Mouse (Mus musculus) ovary, postnatal 14 days (tissue): ENCODE measurements around the gene Bpifc.
"Not testable (repeated sequence)": the region's sequence is repeated elsewhere in the genome, so short reads cannot be mapped to it uniquely, and the experiment has no call there.

Experiments used
- DNase-seq: peaks from one replicate; pipeline ENCODE4 v3.0.0; 2022; ENCODE audit warnings: low spot score

The Bpifc gene

DNA sequence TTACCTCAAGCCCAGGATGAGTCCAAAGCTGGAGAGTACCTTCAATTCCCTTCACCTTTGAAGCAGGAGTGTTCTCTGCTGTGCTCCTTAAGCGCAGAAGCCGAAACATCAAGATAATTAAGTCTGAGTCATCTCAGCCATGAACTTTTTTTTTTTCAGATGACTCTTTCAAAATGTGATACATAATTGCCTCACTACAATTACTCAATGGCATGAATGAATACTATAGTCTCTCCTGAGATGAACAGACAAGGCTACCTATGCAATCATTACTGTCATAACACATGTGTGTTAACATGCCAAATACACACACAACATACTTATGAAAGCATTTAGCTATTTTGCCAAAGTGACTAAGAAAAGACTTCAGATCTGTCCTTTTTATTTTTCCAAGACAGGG is at the start of gene Bpifc:
Gene Bpifc, minus strand, starts transcription at position 115 of the 400 bp plus-strand sequence.
- no peak for DNase-seq

DNA sequence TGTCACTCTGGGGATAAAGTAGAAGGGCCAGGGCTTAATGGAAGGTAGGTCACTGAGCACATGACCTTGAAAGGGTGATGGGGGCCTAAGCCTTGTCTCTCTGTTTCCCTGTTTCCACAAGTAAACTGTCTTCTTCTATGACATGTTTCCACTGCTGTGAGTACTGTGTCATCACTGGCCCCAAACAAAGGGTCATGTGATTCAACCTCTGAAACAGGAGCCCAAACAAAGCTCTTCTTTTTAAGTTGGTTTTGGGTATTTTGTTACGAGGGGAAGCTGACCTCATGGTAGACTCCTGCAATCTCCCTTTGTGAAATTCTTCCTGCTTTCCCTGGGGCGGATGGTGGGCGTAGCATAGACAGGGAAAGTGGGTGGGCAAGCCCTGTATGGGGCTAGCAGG is 48.6 kb upstream of the Bpifc start:
- no peak for DNase-seq

DNA sequence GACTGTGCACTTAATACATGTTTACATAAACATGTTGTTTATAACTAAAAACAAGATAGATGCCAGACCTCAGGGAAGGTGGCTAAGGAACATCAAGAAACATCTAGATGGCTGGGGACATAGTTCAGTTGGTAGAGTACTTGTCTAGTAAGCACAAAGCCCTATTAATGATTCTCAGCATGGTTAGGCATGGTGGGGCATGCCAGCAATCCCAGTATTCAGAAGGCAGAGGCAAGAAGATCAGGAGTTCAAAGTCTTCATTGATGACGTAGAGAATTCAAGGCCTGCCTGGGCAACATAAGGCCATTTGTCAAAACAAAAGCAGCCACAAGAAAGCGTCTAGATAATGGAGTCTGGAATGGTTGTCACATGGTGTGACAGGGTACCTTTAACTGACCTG is 46.0 kb upstream of the Bpifc start:
- DNase-seq = no peak

DNA sequence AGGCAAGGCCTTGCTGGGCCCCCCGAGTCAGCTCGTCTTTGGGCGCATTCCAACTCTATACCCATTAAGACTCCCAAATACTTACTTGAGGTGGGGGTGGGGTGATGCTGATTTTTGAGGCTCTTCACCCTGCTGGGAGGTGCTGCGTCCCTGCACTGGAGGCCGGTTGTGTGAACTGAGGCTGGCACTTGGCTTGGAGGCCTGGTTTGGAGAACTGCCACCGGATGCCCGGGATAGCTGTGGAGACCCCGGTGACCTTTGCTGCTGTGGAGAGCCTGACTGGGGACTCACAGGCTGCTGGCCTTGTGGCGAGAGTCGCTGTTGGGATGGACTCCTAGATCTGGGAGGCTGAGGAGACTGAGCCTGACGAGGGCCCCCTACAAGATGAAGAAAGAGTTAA is 45.6 kb upstream of the Bpifc start:
- DNase-seq = no peak

DNA sequence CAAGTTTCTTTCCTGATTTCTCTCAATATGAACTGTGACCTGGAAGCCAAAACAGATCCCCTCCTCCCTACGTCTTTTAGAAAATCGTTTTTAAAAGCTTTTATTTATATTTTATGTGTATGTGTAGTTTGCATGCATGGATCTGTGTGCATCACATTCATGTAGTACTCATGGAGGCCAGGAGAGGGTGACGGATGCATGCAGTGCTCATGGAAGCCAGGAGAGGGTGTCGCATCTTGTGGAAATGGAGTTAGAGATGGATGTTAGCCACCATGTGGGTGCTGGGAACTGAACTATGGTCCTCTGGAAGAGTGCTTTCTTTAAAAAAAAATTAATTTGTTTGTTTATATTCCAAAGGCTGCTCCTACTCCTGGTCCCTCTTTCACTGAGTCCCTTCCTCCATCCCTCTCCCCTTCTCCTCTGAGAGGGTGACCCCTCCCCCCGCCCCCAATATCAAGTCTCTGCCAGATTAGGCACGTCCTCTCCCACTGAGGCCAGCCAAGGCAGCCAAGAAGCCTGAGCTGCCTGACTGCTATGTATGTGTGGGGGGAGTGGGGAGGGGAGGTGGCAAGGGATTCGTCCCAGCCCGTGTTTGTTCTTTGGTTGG is 44.7 kb upstream of the Bpifc start:
- DNase-seq = no peak

DNA sequence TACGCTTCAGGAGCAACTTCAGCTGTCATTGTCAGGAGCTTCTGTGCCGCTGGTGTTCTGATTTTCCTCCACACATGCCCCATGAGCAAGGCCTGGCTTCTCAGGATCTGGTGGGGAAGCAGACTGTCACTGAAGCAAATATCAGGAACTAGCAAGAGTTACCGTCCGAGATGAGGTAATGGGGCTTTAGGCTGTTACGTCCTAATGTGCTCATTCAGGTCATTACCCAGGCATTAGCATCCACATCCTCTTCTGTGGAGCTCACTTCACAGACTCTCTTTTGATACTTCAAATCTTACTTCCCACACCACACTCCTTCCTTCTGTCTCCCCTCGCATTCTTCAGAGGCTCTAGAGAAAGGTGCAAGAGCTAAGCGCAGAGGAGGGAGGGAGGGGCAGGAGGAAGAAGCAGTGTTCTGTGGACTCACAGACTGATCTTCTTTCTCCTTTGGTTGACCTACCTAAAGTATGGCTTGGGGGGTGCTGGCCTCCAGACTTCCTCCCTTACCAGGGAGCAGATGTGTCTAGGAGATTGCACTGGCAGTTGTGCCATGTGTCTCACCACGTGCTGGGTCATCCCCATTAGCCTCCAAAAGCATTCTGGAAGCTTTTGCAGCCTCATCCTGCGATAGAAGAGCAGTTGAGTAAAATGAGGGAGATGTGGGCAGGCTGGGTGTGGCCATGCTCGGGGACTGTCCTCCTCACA is 41.3 kb upstream of the Bpifc start:
- no peak for DNase-seq

DNA sequence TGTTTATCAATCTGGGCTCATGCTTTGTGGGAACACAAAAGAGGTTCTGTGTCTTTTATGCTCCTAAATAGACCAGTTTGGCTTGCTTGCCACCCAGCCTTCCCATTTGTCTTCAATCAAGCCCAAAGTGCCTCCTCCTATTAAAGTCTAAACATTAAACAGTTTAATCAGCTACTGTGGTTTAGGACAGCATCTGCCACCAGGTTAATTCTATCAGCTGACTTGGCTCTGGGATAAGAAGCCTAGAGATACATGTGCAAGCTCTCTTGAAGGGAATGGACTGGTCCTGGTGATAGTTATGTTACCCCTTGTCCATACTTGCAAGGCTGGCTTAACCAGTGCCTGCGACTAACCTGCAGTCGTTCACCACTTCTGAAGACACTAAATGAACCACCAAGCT is 38.8 kb upstream of the Bpifc start:
- no peak for DNase-seq

DNA sequence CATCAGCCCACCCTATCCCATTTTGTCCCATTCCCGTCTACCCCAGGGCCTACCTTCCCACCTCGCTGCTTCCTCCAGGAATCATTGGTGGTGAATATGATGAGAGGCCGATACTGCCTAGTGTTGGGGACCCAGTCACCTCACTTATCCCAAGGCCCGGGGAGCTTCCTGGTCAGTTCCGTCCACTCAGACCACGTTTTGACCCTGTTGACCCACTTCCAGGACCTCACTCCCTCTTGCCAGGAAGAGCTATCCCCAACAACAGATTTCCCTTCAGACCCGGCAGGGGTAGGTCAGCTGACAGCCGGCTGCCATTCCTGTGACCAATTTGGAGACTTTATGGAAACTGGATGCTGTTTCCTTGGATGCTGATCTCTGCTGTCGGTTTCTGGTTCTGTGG is 36.1 kb upstream of the Bpifc start:
- no peak for DNase-seq

DNA sequence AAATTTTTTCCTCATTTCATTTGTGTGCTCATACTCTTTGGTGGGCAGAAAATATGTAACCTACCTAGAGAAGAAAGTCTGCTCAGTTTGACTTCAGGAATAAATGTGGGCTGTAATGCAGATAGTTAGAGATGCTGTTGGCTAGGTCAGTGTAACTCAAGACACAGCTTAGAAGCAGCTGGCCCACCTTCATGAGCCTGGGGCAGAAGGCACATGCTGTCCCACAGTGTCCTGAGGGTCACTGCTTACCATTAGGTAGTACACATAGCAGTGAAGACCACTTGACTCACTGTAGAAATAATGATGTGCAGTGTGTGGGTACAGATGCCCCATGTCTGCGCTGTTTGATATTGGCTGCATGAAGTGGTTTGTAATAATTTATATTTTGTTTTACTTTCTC is 34.7 kb upstream of the Bpifc start:
- no peak for DNase-seq

DNA sequence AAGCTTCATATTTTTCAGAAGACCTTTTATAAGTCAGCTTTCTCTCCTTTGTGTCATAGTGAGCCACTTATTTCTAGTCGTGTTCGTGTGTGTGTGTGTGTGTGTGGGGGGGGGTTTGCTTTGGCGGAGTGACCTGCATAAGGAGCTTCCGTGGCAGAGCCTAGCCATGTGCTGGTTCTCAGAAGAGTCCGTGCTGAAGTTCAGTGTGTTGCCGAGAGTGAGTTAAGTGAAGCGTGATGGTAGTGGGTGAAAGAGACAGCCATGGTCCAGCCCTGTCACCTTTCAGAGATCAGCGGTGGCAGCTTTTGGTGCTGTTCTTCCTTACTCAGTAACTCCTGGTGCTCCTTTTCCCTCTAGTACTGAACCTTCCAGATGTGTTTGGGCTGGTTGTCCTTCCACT is 32.4 kb upstream of the Bpifc start:
- DNase-seq = no peak

DNA sequence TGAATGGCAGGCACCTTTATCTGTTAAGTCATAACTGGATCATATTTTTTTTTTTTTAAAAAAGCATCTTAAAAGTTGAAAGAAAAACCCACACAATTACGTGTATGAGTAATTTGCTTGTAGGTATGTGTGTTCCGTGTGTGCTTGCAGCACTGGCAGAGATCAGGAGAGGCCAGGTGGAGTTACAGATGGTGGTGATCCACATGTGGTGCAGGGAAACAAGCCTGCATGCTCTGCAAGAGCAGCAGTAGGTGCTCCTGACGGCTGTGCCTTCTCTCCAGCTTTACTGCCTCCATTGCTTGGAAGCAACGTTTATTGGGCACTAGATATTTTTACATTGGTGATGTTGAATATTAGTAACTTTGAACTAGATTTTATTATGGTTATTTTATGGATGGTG is 32.0 kb upstream of the Bpifc start:
- DNase-seq = no peak

DNA sequence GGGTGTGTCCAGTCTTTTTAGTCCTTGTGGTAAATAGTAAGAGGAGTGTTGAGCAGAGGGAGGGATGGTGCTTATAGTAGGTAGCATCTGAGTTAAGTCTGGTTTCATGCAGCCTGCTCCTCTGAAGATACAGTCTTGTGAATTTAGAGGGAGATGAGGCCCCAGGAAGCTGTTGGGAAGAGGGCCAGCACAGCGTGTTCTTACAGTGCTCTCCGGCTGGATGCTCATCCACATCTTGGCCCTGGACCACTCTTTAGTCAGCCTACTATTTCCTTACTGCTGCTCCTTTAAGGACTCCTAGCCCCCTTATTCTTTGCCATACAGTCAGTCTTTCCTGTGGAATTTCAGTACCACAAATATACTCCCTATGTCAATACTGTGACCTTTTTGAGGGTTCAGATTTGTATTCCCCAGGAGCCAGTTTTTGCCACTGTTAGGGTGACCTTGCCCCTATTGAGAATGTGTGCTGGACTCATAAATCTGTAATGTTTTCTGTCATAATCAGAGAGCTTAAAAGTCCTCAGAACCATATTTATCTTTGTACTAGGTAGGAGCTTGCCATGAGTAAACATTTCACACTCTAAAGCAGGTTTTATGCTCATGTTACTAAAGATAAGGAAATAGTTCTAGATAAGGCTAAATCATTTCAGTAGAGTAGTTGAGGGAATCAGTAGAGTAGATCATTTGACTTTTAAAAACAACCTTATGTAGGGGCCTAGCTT is 22.5 kb upstream of the Bpifc start:
- DNase-seq = no peak

DNA sequence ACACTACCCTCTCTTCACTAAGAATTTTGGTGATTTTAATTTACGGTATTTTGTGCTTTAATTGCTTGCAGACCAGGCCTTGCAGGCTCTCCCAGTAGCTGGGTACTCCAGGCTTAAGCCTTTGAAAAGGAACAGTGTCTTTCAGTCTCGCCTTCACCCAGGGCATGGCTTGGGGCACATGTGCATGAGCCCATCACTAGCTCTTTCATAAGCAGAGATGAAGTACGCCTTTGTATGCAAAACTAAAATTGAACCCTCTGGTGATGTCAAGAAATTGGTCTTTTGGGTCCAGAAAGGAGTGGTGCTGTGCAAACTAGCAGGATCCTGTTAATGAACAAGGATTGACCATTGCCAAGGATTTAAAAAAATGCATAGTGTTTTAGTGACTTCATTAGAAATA is 20.8 kb upstream of the Bpifc start:
- no peak for DNase-seq

DNA sequence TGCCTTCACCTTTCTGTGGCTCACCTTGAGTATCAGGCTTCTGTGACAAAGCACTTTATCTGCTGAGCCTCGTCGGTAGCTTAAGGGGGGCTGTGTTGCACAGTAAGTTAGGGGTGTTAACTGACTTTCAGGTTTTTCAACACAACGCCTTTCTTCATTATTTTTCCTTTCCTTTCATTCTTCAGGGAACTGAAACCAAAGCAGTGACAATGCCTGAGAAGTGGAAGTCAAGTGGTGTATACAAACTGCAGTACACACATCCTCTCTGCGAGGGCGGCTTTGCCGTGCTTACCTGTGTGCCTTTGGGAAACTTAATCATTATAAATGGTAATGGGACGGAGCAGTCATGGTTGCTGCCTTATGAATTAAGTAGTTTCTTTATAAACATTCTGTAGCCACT is 19.0 kb upstream of the Bpifc start:
- no peak for DNase-seq

DNA sequence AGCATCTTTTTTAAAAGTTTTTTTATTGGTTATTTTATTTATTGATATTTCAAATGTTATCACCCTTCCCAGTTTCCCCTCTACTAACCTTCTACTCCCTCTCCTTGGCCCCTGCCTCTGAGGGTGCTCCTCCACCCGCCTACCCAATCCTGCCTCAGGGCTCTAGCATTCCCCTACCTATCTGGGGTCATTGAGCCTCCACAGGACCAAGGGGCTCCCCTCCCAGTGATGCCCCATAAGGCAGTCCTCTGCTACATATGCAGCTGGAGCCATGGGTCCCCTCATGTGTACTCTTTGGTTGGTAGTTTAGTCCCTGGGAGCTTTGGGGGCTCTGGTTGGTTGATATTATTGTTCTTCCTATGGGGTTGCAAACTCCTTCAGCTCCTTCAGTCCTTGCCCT is 15.1 kb upstream of the Bpifc start:
- not testable (repeated sequence) for DNase-seq

DNA sequence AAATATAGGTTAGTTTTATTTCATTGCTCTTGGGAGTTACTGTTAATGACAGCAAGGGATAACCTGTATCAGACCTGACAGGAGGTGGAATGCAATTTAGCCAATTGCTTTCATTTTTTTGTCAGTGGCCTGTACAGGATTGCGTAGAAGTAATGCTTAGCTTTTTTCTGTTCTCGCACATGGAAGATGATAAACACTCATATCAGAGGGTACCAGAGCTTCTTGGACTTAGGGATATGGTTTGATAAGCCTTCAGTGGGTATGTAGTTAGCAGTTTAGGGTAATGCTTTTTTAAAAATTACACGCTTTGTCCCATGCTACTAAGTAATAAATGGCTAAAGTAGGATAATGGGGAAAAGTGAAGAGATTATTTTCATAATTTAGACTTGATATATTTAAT is 14.7 kb upstream of the Bpifc start:
- DNase-seq = no peak

DNA sequence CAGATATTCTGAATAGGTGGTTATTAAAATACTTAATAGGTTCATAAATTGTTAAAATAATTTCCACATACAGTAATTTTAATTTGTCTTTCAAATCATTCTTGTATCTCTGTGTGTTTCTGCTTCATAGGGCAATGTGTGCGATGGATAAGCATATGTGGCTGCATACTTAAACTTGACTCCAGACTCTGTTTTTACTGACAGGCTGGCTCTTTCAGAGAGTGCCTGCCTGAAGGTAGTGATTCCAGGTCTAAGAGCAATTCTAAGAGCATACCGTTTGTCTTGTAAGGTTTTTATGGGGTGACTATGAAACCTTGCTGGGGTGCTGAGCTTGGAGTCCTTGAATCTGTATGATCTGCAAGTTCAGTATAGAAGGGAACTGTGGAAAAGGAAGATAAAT is 14.2 kb upstream of the Bpifc start:
- no peak for DNase-seq

DNA sequence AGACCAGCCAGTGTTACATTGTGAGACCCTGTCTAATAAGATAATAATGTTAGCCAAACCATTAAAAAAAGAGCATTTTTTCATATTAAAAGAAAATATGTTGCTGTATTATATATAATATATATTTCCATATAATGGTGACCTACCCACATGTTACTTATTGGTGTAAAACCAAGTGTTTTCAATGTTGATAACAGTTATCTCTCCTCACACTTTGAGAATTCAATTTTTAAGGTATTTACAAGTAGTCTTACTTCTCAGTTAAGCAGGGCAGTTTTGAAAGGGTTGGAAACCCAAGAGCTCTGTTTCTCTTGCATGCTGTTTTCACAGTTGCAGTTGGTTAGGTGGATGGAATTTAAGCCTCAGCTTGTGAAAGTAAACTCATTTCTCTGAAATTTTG is 11.5 kb upstream of the Bpifc start:
- no peak for DNase-seq

DNA sequence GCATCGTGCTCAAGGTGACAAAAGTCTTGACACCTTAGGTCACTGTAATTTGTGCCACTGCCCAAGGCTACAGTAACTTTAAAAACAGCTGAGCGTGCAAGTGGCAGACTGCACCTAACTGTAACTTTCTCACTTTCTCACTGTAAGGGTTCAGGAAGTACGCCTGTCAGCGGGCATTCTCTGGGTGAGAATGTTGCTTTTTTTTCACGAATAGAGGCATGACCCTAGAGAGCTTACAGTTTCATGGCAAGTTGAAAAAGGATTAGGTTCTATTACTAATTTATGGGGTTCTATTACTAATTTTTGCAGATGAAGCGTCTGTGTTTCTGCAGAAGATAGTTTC is 10.8 kb upstream of the Bpifc start:
- DNase-seq = no peak

DNA sequence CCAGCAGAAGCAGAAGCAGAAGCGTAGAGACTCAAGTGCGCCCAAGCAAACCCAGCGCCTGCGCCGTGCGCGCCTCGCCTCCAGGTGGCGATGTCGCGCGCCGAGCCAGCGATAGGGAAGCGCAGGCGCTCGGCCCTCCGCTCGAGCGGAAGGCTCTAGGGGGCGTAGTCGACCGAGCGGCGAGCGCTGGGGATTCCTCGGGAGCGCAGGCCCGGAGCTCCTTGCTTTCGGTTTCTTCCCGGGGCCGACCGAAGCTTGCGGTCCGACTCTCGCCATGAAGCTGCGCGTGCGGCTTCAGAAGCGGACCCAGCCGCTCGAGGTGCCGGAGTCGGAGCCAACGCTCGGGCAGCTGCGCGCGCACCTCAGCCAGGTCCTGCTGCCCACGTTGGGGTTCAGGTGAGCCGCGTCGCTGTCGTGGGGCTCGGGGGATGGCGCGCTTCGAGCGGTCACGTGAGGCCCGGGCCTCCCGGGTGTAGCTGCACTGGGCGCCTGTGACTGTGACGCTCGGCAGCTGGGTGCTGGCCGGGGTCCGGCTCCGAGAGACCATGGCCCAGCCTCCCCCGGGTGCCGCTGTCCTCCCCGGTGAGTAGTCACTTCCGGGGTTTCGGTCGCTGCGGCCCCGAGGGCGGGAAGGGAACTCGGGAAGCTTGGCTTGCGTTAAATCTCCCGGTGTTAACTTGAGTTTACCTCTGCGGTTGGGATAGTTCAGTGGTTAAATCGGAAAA is 10.2 kb upstream of the Bpifc start, which contains the start of gene Fbxo7:
Gene Fbxo7, plus strand, starts transcription at position 224 of the 725 bp plus-strand sequence.
- DNase-seq = peak; percentile 85

DNA sequence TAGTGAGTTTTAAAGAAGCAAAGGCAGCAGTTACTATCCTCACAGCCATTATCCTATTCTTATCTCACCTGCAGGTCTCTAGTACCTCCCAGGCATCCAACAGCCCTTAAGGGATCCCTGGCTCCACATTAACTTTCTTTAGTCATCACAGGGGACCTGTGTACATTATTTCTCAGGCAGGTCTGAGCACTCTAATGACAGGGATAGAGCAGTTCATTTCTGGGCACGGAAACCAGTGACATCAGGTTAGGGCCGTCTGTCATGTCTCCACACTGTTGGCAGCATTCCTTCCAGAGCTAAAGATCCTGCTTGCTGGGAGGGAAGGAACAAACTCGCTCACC is 9.7 kb upstream of the Bpifc start:
- DNase-seq = no peak

DNA sequence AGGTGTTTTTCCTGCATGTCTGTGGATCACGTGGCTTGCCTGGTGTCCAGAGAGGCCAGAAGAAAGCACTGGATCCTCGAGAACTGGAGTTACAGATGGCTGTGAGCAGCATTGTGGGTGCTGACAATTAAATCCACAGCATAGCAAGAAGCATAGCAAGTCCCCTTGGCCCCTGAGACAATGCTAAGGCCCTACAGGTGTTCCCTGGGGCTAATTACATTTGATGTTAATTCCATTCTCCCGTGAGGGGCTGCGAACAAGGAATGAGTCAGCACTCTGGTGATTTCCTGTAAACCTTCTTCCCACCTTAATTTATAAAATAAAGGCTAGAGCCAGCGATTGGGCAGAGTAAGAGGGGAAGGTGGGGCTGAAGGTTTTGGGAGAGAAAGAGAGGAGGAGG is 7.1 kb upstream of the Bpifc start:
- no peak for DNase-seq

DNA sequence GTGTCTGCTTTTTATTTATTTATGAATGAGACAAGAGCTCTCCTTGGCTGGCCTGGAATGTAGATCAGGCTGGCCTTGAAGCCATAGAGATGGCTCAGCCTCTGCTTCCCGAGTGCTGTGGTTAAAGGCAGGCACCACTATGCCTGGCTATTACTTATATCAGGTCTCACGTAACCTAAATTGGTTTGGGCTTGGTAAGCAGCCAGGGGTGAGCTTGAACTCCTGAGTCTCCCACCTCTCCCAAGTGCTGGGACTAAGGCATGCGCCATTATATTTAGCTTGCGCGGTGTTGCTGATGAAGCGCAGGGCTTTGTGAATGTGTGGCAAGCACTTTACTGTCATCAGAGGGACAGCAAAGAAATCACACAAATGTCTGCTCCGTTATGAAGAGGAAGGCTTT is 6.1 kb upstream of the Bpifc start:
- no peak for DNase-seq
